Mouse (Mus musculus): ENCODE results near the gene Spaca6.

Spaca6 gene

DNA sequence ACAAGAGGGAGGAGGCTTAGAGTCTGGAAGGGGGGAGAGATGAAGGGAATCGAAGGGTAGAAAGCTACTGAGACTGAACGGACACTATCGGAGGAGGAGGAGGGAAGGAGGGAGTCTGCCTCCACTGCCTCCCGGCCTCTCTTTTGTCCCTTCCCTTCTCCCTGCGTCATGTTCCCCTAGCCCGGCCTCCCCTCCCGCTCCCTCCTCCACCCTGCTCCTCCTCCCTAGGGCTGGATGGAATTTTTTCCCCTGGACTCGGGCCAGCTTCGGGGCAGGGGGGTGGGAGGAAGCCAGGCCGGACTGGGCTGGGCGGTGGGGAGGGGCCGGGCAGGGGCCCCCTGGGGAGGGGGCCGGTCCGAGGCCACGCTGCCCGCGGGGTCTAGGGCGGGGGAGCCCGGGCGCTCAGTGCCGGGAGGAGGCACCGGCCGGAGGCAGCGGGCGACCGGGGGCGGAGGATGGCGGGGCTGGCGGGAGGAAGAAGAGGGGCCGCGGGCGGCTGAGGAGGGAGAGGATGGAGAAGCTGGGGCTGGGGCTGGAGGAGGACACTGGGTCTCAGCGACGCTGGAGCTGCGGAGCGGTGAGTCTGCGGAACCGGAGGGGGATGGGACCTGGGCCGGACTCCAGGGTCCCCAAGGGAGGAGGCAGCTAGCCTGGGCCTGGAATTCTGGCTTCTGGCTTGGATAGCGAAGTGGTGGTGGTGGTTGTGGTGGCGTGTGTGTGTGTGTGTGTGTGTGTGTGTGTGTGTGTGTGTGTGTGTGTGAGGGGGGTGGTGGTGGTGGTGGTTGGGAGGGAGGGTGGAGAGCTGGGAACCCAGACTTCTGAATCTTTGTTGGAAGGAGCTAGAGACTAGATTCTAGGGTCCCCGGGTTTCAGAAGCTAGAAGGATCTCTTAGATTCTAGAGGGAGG, at the start of gene Spaca6:
TSS of gene Spaca6 (plus strand) at position 408 of the 907 bp plus-strand sequence.
- under 1% methylated on average over 41 of the region's 42 CpGs for WGBS

DNA sequence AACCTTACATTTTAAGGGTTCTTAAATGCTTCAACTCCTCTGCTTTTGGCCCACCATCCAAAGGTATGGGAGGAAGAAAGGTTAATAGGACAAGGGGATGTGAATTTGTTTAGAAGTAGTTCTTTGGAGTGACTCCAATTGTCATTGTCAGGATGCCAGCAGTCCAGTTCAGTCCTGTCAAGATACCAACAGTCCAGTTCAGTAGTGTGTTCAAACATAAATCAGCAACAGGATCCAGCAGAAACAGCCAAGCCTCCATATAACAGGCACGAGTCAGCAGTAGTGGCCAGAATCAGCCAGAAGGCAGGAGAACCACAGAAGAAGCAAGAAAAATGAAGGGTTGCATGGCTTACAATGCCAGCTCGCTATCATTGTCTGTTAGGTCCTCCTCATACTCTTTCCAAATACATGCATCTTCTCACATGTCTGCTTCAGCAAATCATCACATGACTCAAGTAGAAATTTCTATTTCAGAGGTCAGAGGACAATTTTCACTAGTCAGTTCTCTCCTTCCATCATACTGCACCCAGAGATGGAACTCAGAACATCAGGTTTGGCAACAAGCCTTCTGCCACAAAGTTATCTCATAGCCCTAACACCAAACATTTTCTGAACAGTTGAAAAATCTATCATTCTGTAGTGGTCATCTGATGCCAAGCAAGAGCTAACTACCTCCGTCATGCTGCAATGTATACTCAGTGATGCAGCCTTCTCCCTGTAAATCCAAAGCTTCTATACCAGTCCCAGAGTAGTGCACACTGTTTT, 35.9 kb upstream of the Spaca6 start:
- 80% methylated on average over 3 of the region's 3 CpGs for WGBS

DNA sequence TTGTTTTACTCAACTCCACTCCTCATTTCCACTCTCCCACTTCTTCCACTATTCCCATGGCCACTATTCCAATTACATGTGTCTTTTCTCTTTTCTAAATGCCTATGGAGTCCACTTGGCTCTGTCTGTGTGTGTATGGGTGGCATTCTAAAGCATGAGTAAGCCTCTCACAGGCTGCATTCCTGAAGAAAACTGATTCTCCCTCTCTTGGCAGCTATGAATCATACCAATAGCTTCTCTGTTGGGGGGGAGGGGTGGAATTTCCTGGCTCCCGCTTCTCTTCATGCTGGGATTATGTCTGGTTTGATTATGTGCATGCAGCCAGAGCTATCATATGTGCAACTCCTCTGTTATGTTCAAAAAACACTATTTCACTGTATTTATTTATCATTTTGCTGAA, 34.4 kb upstream of the Spaca6 start:
- WGBS = 18% methylated on average over 1 of the region's 1 CpGs

DNA sequence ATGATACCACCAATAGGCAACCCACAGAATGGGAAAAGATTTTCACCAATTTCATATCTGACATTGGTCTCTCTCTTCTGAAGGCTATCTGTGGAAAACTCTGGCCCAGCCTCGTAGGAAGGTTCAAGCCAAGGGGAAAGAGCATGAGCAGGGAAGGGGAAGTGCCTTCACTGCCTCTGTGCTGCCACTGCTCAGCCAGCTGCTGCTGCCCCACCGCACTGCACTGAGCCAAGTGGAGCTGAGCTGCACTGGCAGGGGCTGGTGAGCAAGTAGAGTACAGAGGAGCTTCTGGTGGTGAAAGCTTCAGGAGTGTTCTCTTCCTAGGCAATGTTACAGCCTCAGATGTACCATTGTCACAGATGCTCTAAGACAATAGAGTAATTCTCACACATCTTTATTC, 31.4 kb upstream of the Spaca6 start:
- WGBS = 48% methylated on average over 2 of the region's 2 CpGs

DNA sequence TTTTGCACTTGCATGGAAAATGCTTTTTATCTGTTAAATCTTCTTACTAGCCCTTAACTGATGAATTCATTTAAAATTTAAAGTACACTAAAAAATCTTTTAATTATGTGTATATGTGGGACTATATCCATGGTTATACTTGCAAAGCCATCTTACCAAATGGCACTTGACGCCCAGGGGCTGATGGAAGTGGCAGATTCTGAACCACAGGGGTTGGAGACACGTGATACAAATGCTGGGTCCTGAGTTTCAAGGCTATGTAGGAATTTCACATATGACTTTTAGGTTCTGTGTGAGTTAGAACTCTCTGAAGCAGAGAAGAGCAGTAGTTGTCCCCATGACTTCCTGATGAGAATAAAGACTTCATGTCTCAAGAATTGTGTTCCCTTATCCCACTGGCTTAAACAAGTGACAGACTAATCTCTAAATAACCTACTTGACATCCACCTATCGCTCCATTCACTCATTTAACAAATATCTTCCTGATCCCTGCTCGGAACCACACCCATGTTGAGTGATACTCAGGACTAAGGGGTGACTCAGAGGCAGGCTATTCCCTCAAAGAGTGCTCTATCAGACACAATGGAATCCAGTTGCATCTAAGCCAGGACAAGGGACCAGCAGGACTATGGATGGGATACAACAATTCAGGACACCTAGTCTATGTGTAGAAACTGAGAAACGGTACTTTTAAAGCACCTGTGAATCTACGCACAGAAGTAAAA, 3.2 kb upstream of the Spaca6 start:
- WGBS = 92% methylated on average over 6 of the region's 6 CpGs

DNA sequence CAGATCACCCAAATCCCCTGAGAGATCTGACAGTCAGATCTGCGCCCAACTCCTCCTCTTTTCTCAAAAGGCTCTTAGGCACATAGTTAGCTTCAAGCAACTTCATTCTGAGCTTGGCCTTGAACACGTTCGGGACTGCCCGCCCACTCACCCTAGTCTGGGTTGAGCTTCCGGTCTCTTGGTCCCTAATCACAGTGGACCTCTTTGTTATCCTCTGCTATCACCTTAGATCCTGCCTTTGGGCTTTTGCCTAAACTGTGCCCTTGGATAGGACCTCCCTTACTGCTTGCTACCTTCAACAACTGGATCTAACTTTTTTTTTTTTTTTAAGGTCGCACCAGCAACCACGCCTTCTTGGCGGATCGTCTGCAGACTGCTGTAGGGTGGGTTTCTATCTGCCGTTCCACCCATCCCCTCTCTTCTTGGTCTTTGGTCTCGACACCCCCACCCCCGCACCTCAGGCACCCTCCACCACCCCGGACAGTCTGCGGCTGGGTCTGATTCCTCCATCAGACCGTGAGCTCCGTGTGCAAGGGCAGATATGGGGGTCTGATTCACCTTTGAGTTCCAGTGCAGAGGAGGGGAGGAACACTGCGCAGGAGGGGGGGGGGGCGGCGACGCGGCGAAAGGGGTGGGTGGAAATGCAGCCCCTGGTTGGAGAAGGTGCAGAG, 902 bp upstream of the Spaca6 start:
- 2% methylated on average over 20 of the region's 22 CpGs for WGBS

DNA sequence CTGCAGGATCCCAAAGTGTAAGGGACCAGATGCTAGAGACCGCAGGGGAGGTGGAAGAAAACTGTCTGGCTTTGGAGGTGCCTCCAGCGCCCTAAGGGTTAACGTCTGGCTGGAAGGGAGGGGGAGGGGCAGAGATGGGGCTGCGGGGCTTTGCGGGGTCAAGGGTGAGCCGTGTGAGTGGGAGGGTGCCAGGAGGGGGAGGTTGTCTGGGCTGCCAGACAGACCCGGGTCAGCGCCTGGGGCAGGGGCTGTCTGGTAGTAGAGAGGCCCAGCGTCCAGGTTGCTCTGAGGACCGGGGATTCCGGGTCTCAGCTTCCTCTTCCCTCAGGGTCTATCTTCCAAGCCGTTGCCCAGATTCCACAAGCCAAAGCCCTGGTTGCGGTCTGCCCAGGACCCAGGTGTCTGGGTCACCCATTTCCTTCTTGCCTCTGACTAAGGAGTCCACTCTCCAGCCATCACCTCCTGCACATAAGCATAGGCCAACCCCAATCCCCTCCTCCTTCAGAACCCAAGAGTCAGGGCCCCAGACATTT, 766 bp downstream of the Spaca6 start:
- WGBS = 0% methylated on average over 13 of the region's 13 CpGs

DNA sequence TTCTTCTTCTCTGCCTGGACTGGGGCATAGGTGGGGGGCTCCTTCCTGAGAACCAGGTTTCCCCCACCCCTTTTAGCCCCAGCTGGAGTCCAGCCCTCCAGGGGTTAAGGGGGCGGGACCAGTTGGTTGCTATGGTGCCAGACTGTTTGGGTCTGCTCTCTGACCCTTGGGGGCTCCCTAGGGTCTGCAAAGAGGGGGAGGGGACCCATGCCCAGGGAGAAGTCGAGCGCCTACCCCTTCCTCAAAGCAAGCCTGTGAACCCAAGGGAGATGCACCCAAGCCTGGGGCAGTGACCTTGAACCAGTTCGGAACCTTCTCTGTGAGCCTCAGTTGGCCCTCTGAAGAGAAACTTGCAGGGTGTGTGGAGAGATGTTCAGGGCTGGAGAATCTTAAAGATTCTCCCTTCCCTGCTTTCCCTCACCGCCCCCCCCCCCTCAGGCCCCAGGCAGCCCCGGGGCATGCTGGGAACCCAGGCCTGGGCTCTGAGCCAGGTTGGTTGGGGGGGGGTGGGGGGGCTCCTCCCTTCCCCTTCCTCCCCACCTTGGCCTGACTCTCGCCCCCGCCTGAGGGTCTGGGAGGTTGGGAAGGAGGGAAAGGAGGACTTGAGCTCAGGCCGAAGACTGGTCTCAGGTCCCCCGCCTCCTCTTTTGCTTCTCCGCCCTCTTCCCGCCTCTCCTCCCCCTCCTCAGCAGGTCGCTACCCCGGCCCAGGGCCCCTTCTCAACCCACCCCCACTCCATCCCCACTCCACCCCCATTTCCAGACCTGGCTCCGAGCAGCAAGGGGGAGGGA, 1.4 kb downstream of the Spaca6 start:
- 2% methylated on average over 12 of the region's 15 CpGs for WGBS

DNA sequence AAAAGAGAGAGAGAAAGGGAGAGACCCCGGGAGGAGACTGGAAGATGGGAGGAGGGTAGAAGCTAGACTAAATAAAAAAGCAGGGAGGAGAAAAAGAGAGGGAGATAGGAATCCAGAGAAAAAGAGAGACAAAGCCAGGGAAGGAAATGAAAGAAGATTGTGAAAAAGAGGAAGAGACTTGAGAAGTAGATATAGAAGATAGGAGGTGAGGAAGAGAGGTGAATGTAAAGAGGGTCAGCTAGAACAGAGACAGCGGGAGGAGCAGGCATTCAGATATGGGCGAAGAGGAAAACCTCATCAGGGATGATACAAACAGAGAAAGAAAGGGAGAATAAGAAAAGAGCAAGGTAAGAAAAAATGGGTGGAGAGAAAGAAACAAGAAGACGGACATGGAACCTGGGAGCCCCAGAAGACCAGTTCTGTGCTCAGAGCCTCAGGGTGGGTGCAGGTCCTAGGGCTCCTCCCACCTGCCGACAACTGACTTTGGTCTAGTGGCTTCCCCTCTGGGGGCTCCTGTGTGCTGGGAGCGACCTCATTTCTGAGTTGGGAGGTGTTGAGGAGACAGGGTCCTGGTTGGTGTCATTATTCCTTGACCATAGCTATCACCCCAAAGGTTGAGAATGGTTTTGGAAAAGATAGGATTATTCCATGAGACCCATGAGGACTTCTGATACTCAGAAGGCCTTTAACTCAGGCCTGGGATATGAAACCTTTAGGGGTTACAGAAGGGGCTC, 2.3 kb downstream of the Spaca6 start:
- 8% methylated on average over 6 of the region's 6 CpGs for WGBS

DNA sequence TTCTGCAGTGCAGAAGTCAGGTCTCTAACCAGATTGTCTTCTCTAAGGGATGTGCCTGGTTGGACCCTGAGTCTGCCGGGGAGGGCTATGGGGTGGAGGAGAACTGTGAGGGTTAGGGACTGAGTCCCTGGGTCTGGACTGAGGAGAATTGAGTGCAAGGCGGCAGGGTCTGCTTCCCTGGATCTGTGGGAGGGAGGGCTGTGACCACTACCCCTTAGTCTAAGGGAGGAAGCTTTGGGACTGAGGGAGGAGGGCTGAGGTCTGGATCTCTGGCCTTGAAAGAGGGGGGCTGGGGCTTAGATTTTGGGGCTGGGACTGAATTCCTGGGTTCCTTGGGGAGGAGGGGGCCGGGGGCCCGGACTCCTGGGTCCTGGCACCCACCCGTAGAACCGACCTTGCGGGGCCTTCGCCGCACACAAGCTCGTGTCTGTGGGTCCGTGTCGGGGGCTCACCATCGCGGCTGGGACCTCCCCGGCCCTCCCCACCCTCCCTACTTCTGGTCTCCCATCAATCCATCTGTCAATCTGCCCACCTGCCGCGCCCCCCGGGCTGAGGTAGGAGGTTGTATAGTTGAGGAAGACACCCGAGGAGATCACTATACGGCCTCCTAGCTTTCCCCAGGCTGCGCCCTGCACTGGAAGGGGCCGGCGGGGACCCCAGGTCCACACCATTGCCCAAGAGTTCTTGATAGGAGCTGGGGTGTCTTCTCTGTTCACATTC, 3.0 kb downstream of the Spaca6 start:
- 51% methylated on average over 23 of the region's 23 CpGs for WGBS

DNA sequence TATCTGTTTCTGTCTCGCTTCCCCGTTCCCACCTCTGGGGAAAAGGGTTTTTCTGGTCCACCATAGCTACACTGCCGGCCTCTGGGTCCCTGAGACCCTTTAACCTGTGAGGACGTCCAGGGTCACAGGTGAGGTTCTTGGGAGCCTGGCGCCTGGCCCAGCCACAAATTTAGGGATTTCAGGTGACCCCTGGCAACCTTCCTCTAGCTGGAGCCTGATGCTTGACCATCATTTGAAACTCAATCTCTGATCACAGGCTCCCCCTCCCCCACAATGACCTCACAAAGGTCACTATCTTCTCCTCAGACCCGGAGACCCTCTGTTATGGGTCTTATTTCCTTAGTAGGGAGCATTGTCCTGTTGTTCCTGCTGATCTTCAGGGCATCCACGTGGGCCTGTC, 3.8 kb downstream of the Spaca6 start:
- 71% methylated on average over 7 of the region's 7 CpGs for WGBS

DNA sequence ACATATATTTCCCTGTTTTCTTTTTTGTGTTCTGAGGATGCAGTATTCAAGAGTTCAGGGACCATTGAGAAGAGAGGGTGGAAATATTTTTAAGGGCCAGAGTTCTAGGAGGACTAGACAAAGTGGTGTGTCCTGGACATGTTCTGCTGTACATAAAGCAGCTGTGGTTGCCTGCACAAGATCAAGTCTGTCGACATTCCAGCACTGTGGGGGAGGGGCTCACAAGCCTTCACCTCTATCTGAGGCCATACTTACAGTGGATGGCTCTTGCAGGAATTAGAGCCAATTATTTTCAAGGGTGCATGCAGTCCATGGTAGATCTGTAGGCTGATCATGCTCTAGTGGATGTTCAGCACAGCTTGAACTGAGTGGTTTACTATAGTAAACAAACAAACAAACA, 7.9 kb downstream of the Spaca6 start:
- 0% methylated on average over 1 of the region's 1 CpGs for WGBS

DNA sequence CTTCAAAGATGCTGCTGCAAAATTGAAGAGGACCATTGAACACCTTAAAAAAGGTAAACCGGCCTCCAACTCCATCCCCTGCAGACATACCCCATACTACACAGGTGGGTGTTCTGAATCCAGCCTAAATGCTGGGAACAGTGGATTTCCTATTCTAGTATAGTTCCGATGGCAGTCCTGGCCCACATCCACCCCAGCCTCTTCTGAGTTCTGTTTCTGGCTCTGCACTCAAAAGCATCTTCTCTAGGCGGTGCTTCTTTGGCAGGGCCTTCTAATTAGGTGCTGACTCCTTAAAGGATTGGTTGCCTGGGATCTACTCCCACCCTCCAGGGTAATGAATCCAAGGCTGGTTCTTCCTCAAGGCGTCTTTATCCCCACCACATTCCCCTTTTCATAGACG, 9.1 kb downstream of the Spaca6 start:
- WGBS = 40% methylated on average over 5 of the region's 5 CpGs

DNA sequence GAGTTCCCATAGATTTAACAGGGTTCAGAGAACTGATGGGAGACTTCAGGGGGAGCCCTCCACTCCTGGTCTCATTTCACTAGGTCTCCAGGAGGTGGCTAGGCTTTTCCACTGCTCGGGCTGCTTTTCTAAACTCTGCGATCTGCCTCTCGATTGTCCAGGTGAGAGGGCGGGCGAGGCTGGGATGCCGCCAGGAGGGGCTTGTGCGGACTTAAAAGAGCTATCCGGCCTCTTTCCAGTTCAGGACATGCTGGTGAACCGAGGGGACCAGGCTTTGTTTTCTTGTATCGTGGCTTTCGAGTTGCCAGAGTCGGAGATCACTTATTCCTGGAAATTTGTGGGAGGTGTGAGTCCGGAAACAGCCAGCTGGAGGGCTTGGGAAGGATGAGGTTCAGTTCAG, 10.5 kb downstream of the Spaca6 start:
- WGBS = 7% methylated on average over 13 of the region's 13 CpGs

DNA sequence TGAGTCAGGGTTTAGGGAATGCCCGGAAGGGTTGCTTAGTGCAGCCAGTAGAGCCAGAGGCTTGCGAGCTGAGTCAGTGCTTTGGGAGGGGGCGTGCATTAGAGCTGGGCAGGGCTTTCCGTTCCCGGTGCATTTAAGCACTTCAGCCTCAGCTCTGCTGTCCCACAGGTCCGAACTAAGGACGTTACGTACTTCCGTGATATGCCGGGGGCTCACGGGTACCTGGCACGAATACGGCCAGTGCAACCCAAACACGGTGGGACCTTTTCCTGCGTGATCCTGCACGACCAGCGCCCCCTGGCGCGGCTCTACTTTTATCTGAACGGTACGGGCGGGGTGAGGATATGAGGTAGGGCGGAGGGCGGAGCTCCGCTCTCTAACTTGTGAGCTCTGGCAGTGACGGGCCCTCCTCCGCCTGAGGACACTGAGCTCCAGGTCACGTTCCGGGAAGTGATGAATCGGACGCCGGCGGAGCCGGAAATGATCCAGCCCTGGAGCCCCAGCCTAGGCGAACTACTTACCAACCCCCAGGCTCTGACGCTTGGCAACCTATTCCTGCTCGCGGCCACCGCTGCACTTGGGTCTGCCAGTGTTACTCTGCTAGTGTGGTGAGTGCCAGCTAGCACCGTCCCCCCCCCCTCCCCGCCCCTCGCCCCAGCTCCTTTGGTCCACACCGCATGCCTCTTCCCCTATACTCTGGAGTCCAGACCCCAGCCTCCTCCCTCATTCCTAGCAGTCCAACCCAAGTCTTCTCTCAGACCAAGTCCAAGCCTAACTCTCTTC, 11.2 kb downstream of the Spaca6 start:
- WGBS = under 1% methylated on average over 43 of the region's 43 CpGs

DNA sequence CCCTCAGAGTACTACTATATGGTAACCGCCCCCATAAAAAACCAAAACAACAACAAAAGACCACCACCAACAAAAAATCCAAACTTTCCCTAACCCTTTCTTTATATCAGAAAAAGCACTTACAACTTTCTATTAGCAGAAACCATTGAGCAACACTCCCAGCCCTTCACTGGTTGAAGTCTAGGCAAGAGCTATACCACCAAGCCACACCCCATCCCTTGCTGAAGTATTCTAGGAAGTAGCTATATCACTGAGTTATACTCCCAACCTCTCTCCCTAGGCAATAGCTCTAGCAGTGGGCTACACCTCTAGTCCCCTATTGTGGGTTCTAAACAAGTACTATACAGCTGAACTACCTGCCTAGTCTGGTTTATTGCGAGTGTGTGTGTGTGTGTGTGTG, 12.3 kb downstream of the Spaca6 start:
- WGBS = 92% methylated on average over 2 of the region's 2 CpGs

DNA sequence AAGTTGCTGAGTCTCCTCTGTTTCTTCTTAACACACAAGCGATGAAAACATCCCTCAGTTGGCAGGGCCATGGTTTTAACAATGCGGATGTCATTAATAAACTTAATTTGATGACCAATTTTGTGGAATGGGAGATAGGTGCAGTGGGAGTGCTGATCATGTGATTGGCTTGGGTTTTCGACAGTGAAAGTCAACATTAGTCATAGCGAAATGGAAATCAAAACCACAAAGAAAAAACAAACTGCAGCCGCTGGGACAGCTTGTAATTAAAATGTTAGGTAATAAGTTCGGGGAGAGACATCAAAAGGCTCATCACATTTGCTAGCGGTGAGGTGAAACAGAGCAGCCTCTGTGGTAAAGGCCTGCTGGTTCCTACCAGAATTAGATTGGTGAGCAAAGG, 13.8 kb downstream of the Spaca6 start:
- WGBS = 84% methylated on average over 7 of the region's 7 CpGs

DNA sequence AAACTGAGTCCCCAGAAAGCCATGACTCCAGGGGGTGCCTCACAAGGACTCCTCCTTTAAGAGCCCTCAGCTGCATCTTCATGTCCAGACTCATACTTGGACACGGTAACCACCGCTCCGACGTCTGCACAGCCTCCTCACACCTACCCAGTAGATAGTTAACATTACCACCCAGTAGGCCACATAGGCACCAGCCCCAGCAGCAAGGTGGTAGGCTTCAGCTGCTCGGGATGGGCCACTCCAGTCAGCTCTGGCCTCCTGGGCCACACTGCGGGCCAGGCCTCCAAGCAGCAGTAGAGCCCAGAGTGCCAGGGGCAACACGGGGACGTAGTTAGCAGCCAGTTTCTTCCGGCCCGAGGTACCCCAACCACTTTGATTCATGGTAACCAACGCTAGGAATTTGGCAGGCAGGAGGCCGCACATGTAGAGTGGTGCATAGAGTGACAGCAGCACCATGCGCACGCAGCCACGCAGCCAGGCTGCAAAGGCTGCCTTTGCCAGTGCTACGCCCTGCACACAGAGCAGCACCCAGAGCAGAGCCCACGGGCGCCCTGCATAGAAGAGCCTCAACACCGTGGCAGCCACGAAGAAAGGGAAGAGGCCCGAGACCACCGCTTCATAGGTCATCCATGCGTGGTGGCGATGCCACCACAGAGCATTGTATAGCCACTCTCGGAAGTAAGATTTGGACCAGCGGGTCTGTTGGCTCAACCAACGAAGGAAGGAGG, 16.7 kb downstream of the Spaca6 start:
- 56% methylated on average over 27 of the region's 27 CpGs for WGBS
